In genomic region chr5:31138968-31139425, GRCm38 (mm10) we compare ENCODE assay signal across 10 mouse cellular contexts. TPM values are rescaled to one million over a fixed set of nuclear protein-coding genes. Genes with fewer than 3 reads are reported as not detected.
DNase-seq lines count a peak whose midpoint lies in the region; ATAC-seq and TF ChIP-seq lines count a peak whose summit lies in the region.
"Had no signal": no experiment of that assay in that cellular context is flagged by ENCODE, and none has a peak within 500 bp of the region (broad histone marks: within the 10 kb centered on the region; RNA-seq: fewer than 3 reads in every experiment).

No protein-coding gene starts in this region.

- no peak overlapping the region for H3K27ac ChIP-seq in forebrain, embryonic 12.5 days
- H3K27ac ChIP-seq in forebrain, embryonic 13.5 days = no peak overlapping the region
- no peak overlapping the region for H3K27ac ChIP-seq in embryonic facial prominence, embryonic 14.5 days (replicated peaks; ENCODE audit: low read depth, low read length)
- no peak overlapping the region for H3K27ac ChIP-seq in limb, embryonic 13.5 days
- H3K27ac ChIP-seq: liver, embryonic 15.5 days had no signal

- no peak for TF ChIP-seq CTCF in E14TG2a.4 (conservative IDR thresholded peaks at IDR 0.05; ENCODE audit: low read length)

- peaks cover 4% of the 10 kb centered on the region; the same call in 1 of the 2 replicates for H3K36me3 ChIP-seq in forebrain, embryonic 12.5 days (replicated peaks)
- H3K36me3 ChIP-seq in forebrain, embryonic 13.5 days (ENCODE audit: poor library complexity, severe bottlenecking) = peaks cover 18% of the 10 kb centered on the region
- peaks cover 13% of the 10 kb centered on the region for H3K36me3 ChIP-seq in E14TG2a.4 (ENCODE audit: insufficient read depth, low read length)
- H3K36me3 ChIP-seq in embryonic facial prominence, embryonic 14.5 days (ENCODE audit: control insufficient read depth, insufficient read depth, low read length) = peaks cover 14% of the 10 kb centered on the region
- H3K36me3 ChIP-seq in limb, embryonic 13.5 days = peaks cover 21% of the 10 kb centered on the region

- no peak for ATAC-seq in forebrain, embryonic 12.5 days (ENCODE audit: low FRiP score)
- ATAC-seq in forebrain, embryonic 13.5 days = no peak
- no peak for ATAC-seq in embryonic facial prominence, embryonic 14.5 days (ENCODE audit: low read depth)
- no peak for ATAC-seq in limb, embryonic 13.5 days (ENCODE audit: low FRiP score, low read depth)

- H3K9me3 ChIP-seq in forebrain, embryonic 12.5 days = no peaks in the 10 kb centered on the region
- no peaks in the 10 kb centered on the region for H3K9me3 ChIP-seq in forebrain, embryonic 13.5 days (replicated peaks)
- H3K9me3 ChIP-seq in E14TG2a.4 (ENCODE audit: low read length) = no peaks in the 10 kb centered on the region
- H3K9me3 ChIP-seq in embryonic facial prominence, embryonic 14.5 days (ENCODE audit: control insufficient read depth, low read length) = no peaks in the 10 kb centered on the region
- no peaks in the 10 kb centered on the region for H3K9me3 ChIP-seq in limb, embryonic 13.5 days
- H3K9me3 ChIP-seq: liver, embryonic 15.5 days had no signal

- WGBS in forebrain, embryonic 12.5 days = 14% methylated on average over 9 of the region's 9 CpGs
- 17% methylated on average over 9 of the region's 9 CpGs for WGBS in forebrain, embryonic 13.5 days
- WGBS in embryonic facial prominence, embryonic 14.5 days = 14% methylated on average over 9 of the region's 9 CpGs
- 13% methylated on average over 9 of the region's 9 CpGs for WGBS in limb, embryonic 13.5 days

- H3K4me3 ChIP-seq in forebrain, embryonic 12.5 days (replicated peaks) = no peak overlapping the region
- H3K4me3 ChIP-seq in forebrain, embryonic 13.5 days = no peak overlapping the region
- H3K4me3 ChIP-seq in E14TG2a.4 (replicated peaks; ENCODE audit: low read length) = peak overlapping the region; percentile 81
- H3K4me3 ChIP-seq in embryonic facial prominence, embryonic 14.5 days (ENCODE audit: low read depth, low read length) = peak overlapping the region; percentile 21; the same call in 1 of the 2 replicates
- peak overlapping the region; percentile 26; the same call in 1 of the 2 replicates for H3K4me3 ChIP-seq in limb, embryonic 13.5 days
- H3K4me3 ChIP-seq: liver, embryonic 15.5 days had no signal

- H3K9ac ChIP-seq in forebrain, embryonic 12.5 days = no peak overlapping the region
- no peak overlapping the region for H3K9ac ChIP-seq in forebrain, embryonic 13.5 days
- H3K9ac ChIP-seq in embryonic facial prominence, embryonic 14.5 days (ENCODE audit: low read depth, low read length) = no peak overlapping the region
- H3K9ac ChIP-seq in limb, embryonic 13.5 days = no peak overlapping the region
- H3K9ac ChIP-seq: liver, embryonic 15.5 days had no signal

- peaks cover 63% of the 10 kb centered on the region for H3K27me3 ChIP-seq in forebrain, embryonic 12.5 days
- H3K27me3 ChIP-seq in forebrain, embryonic 13.5 days = peaks cover 61% of the 10 kb centered on the region
- peaks cover 57% of the 10 kb centered on the region for H3K27me3 ChIP-seq in E14TG2a.4 (ENCODE audit: insufficient read depth, low read length)
- peaks cover 61% of the 10 kb centered on the region for H3K27me3 ChIP-seq in embryonic facial prominence, embryonic 14.5 days (replicated peaks; ENCODE audit: control insufficient read depth, insufficient read depth, low read length)
- H3K27me3 ChIP-seq in limb, embryonic 13.5 days = peaks cover 63% of the 10 kb centered on the region

- DNase-seq in embryonic facial prominence, embryonic 14.5 days (ENCODE audit: low spot score) = peak; percentile 48
- no peak for DNase-seq in right cerebral cortex, adult 18-20 months
- no peak for DNase-seq in right cerebral cortex, postnatal 14 days
- no peak for DNase-seq in gastrocnemius, adult 8-10 months (ENCODE audit: low spot score in 2 of 2)
- DNase-seq: cerebellum, adult 8-10 months had no signal

- peak overlapping the region; percentile 51; the same call in 1 of the 2 replicates for H3K4me2 ChIP-seq in forebrain, embryonic 12.5 days
- no peak overlapping the region for H3K4me2 ChIP-seq in forebrain, embryonic 13.5 days
- H3K4me2 ChIP-seq in embryonic facial prominence, embryonic 14.5 days (ENCODE audit: low read depth, low read length) = peak overlapping the region; percentile 38; the same call in 1 of the 2 replicates
- H3K4me2 ChIP-seq in limb, embryonic 13.5 days (replicated peaks) = peak overlapping the region; percentile 53
- H3K4me2 ChIP-seq: liver, embryonic 15.5 days had no signal

- peaks cover 23% of the 10 kb centered on the region for H3K4me1 ChIP-seq in forebrain, embryonic 12.5 days
- H3K4me1 ChIP-seq in forebrain, embryonic 13.5 days = peaks cover 20% of the 10 kb centered on the region
- H3K4me1 ChIP-seq in E14TG2a.4 (replicated peaks; ENCODE audit: low read depth, low read length) = peaks cover 34% of the 10 kb centered on the region
- H3K4me1 ChIP-seq in embryonic facial prominence, embryonic 14.5 days (ENCODE audit: control insufficient read depth, insufficient read depth, low read length) = no peaks in the 10 kb centered on the region
- H3K4me1 ChIP-seq in limb, embryonic 13.5 days = peaks cover 24% of the 10 kb centered on the region

RNA-seq across cellular contexts. Expression of gene Ucn, which starts 0.4 kb away (rescaled TPM):
- polyA plus RNA-seq in forebrain, embryonic 12.5 days (2016; fragmentation: Nextera tagmentation; extraction: Ambion mirVana) = not detected in 2 replicates
- not detected in 2 replicates for polyA plus RNA-seq in forebrain, embryonic 13.5 days (2015; fragmentation: Nextera tagmentation; extraction: Ambion mirVana)
- polyA plus RNA-seq in embryonic facial prominence, embryonic 14.5 days (2014; fragmentation: Nextera tagmentation; extraction: Ambion mirVana) = 0.39 TPM in 1 of 2 replicates, not detected in the other
- not detected in 2 replicates for polyA plus RNA-seq in limb, embryonic 13.5 days (2015; fragmentation: Nextera tagmentation; extraction: Ambion mirVana)
- total RNA-seq in gastrocnemius, adult 8-10 months (2022) = not detected
- polyA plus RNA-seq: liver, embryonic 15.5 days had no signal

RNA-seq across cellular contexts. Expression of gene Mpv17, which starts 15.1 kb away (rescaled TPM):
- polyA plus RNA-seq in forebrain, embryonic 12.5 days (2016; fragmentation: Nextera tagmentation; extraction: Ambion mirVana) = 47.0 and 47.2 TPM in 2 replicates
- polyA plus RNA-seq in forebrain, embryonic 13.5 days (2015; fragmentation: Nextera tagmentation; extraction: Ambion mirVana) = 56.7 and 57.1 TPM in 2 replicates
- 47.7 and 54.6 TPM in 2 replicates for polyA plus RNA-seq in embryonic facial prominence, embryonic 14.5 days (2014; fragmentation: Nextera tagmentation; extraction: Ambion mirVana)
- polyA plus RNA-seq in limb, embryonic 13.5 days (2015; fragmentation: Nextera tagmentation; extraction: Ambion mirVana) = 68.7 and 69.4 TPM in 2 replicates
- total RNA-seq in gastrocnemius, adult 8-10 months (2022) = 10 to 100 TPM; 19.2 to 26.8 (median 22.7) TPM

RNA-seq across cellular contexts. Expression of gene Trim54, which starts 22.5 kb away (rescaled TPM):
- polyA plus RNA-seq in forebrain, embryonic 12.5 days (2016; fragmentation: Nextera tagmentation; extraction: Ambion mirVana) = not detected in 2 replicates
- polyA plus RNA-seq in forebrain, embryonic 13.5 days (2015; fragmentation: Nextera tagmentation; extraction: Ambion mirVana) = not detected in 2 replicates
- polyA plus RNA-seq in embryonic facial prominence, embryonic 14.5 days (2014; fragmentation: Nextera tagmentation; extraction: Ambion mirVana) = 11.6 and 16.3 TPM in 2 replicates
- polyA plus RNA-seq in limb, embryonic 13.5 days (2015; fragmentation: Nextera tagmentation; extraction: Ambion mirVana) = 7.2 and 8.1 TPM in 2 replicates
- 100 to 1,000 TPM; 420 to 527 (median 441) TPM for total RNA-seq in gastrocnemius, adult 8-10 months (2022)

RNA-seq across cellular contexts. Expression of gene Slc30a3, which starts 31.0 kb away (rescaled TPM):
- 2.3 and 2.9 TPM in 2 replicates for polyA plus RNA-seq in forebrain, embryonic 12.5 days (2016; fragmentation: Nextera tagmentation; extraction: Ambion mirVana)
- 1.7 and 1.8 TPM in 2 replicates for polyA plus RNA-seq in forebrain, embryonic 13.5 days (2015; fragmentation: Nextera tagmentation; extraction: Ambion mirVana)
- polyA plus RNA-seq in embryonic facial prominence, embryonic 14.5 days (2014; fragmentation: Nextera tagmentation; extraction: Ambion mirVana) = 0.84 and 0.93 TPM in 2 replicates
- 0.38 and 0.57 TPM in 2 replicates for polyA plus RNA-seq in limb, embryonic 13.5 days (2015; fragmentation: Nextera tagmentation; extraction: Ambion mirVana)
- under 1 TPM in 2 of 4 experiments, not detected in 2; 0.18 to 0.24 TPM for total RNA-seq in gastrocnemius, adult 8-10 months (2022)

RNA-seq across cellular contexts. Expression of gene Dnajc5g, which starts 32.9 kb away (rescaled TPM):
- not detected in 2 replicates for polyA plus RNA-seq in forebrain, embryonic 12.5 days (2016; fragmentation: Nextera tagmentation; extraction: Ambion mirVana)
- polyA plus RNA-seq in forebrain, embryonic 13.5 days (2015; fragmentation: Nextera tagmentation; extraction: Ambion mirVana) = not detected in 2 replicates
- not detected in 2 replicates for polyA plus RNA-seq in embryonic facial prominence, embryonic 14.5 days (2014; fragmentation: Nextera tagmentation; extraction: Ambion mirVana)
- polyA plus RNA-seq in limb, embryonic 13.5 days (2015; fragmentation: Nextera tagmentation; extraction: Ambion mirVana) = not detected in 2 replicates
- not detected for total RNA-seq in gastrocnemius, adult 8-10 months (2022)
- polyA plus RNA-seq: liver, embryonic 15.5 days had no signal

Comparison
In these comparisons a context has a peak if more than half of its experiments do, and no peak if none do; other contexts are left out.
1. H3K4me3 ChIP-seq: peak in E14TG2a.4 (single experiment), embryonic facial prominence, embryonic 14.5 days (single experiment) and limb, embryonic 13.5 days (single experiment); none in forebrain, embryonic 12.5 days (single experiment) and forebrain, embryonic 13.5 days (single experiment).